Mouse (Mus musculus) heart, postnatal 0 days (tissue): ENCODE results near the gene Parva. TPM values are rescaled to one million over a fixed set of nuclear protein-coding genes. Genes with fewer than 3 reads are reported as not detected.
A peak's percentile ranks its signal among the peaks of the same experiment; 100 is the strongest.

Experiments
- ATAC-seq: fragments of 200-750 bp; cut with Nextera tagmentation; 2 replicates; pipeline ENCODE4 v1.8.0; 2017; ENCODE audit warnings: low read depth, moderate number of reproducible peaks, moderate library complexity; ENCODE audit not compliant: insufficient read depth
- DNase-seq: peaks from one replicate; pipeline ENCODE4 v3.0.0-alpha.2; 2016; ENCODE audit warnings: low spot score
- H3K27ac ChIP-seq: fragments of 300-500 bp; sonication (generic); 2 replicates; pipeline ENCODE4 v1.5.1; 2014; ENCODE audit warnings: low read depth, mild to moderate bottlenecking
- H3K27me3 ChIP-seq: fragments of 300-500 bp; sonication (generic); 2 replicates; pipeline ENCODE4 v1.6.1; 2014; ENCODE audit warnings: low read length, mixed read lengths; ENCODE audit not compliant: control insufficient read depth, insufficient read depth
- H3K36me3 ChIP-seq: fragments of 300-500 bp; sonication (generic); replicated peaks from 2 replicates; pipeline ENCODE4 v1.6.1; 2014; ENCODE audit warnings: low read length, mixed read lengths; ENCODE audit not compliant: control insufficient read depth, insufficient read depth
- H3K4me1 ChIP-seq: fragments of 300-500 bp; sonication (generic); 2 replicates; pipeline ENCODE4 v1.6.1; 2014; ENCODE audit warnings: antibody characterized with exemption; ENCODE audit not compliant: control insufficient read depth, insufficient read depth
- H3K4me2 ChIP-seq: fragments of 300-500 bp; sonication (generic); 2 replicates; pipeline ENCODE4 v1.6.1; 2014; ENCODE audit warnings: low read depth, mild to moderate bottlenecking, low read length, moderate library complexity
- H3K4me3 ChIP-seq: fragments of 300-500 bp; sonication (generic); 2 replicates; pipeline ENCODE4 v1.5.1; 2014; ENCODE audit warnings: low read depth, low read length
- H3K9ac ChIP-seq: fragments of 300-500 bp; sonication (generic); replicated peaks from 2 replicates; pipeline ENCODE4 v1.6.1; 2014; ENCODE audit warnings: low read depth, low read length, mixed read lengths
- H3K9me3 ChIP-seq: fragments of 300-500 bp; sonication (generic); replicated peaks from 2 replicates; pipeline ENCODE4 v1.6.1; 2016; ENCODE audit warnings: low read length; ENCODE audit not compliant: control insufficient read depth
- CTCF ChIP-seq: IDR thresholded peaks from 2 replicates; pipeline ENCODE4 v1.5.1; 2016; ENCODE audit warnings: antibody characterized with exemption, control low read depth, low read depth
- EP300 ChIP-seq: IDR thresholded peaks from 2 replicates; pipeline ENCODE4 v1.6.1; 2016; ENCODE audit warnings: antibody characterized with exemption, low read depth
- WGBS: fragments of 180-500 bp; shearing (Covaris S2); extraction: QIAGEN DNeasy Blood & Tissue Kit; methylation state at CpG from one replicate; pipeline ENCODE4 v1.1.7; 2014; 5-methylcytosine and 5-hydroxymethylcytosine counted together
- polyA plus RNA-seq: library from polyadenylated mRNA; unstranded; fragments of >200 nt; fragmentation: Nextera tagmentation; extraction: Ambion mirVana; gene quantifications from 2 replicates; pipeline ENCODE4 v1.2.1, GENCODE M21; 2015
- total RNA-seq: library from RNA; depleted of rRNA; stranded (reverse); fragments of >200 nt; gene quantifications from 2 replicates; pipeline ENCODE4 v1.2.3, GENCODE M21; 2014; ENCODE audit warnings: low replicate concordance

Gene Parva
- total and polyA plus RNA-seq, 2 experiments from 2014 or later, result 39.7 to 53.0 TPM

- Histone ChIP-seq H3K9me3 (no peaks in the 10 kb centered on the region), H3K9ac (no peak overlapping the region), H3K4me1 (peaks cover 30% of the 10 kb centered on the region), H3K27ac (no peak overlapping the region), H3K4me3 (no peak overlapping the region), H3K36me3 (no peaks in the 10 kb centered on the region), H3K4me2 (no peak overlapping the region), H3K27me3 (no peaks in the 10 kb centered on the region)
- TF ChIP-seq CTCF, result no peak
- no peak for TF ChIP-seq EP300
- DNase-seq (no peak), ATAC-seq (no peak)
- WGBS, result 71% methylated on average over 9 of the region's 9 CpGs
Observed at GRCm38 (mm10) chr7:112472708-112473281, 45.5 kb downstream of the Parva start.

GRCm38 (mm10) chr7:112473649-112474435, 46.5 kb downstream of the Parva start:
- TF ChIP-seq CTCF (0 out of 2 replicates have a peak, but pooled peaks have one; percentile 12), EP300 (no peak)
- Histone ChIP-seq H3K27me3 (no peaks in the 10 kb centered on the region), H3K4me3 (no peak overlapping the region), H3K9me3 (no peaks in the 10 kb centered on the region), H3K36me3 (no peaks in the 10 kb centered on the region), H3K4me2 (no peak overlapping the region), H3K4me1 (peaks cover 30% of the 10 kb centered on the region), H3K9ac (no peak overlapping the region), H3K27ac (no peak overlapping the region)
- ATAC-seq (peak; percentile 45), DNase-seq (no peak)
- WGBS, result 40% methylated on average over 14 of the region's 14 CpGs

- no peaks in the 10 kb centered on the region for H3K36me3 ChIP-seq
- DNase-seq (peak; percentile 59), ATAC-seq (peak; percentile 68)
- H3K27ac ChIP-seq, result peak overlapping the region; percentile 64
- 33% methylated on average over 6 of the region's 6 CpGs for WGBS
- H3K4me2 ChIP-seq, result no peak overlapping the region
- no peak overlapping the region for H3K9ac ChIP-seq
- H3K9me3 ChIP-seq, result no peaks in the 10 kb centered on the region
- no peak overlapping the region for H3K4me3 ChIP-seq
- H3K4me1 ChIP-seq, result peaks cover 35% of the 10 kb centered on the region
- no peaks in the 10 kb centered on the region for H3K27me3 ChIP-seq
- TF ChIP-seq CTCF (no peak), EP300 (no peak)
Observed at GRCm38 (mm10) chr7:112479116-112479515, 51.8 kb downstream of the Parva start.

- H3K9me3 ChIP-seq, result no peaks in the 10 kb centered on the region
- H3K4me3 ChIP-seq, result no peak overlapping the region
- H3K27me3 ChIP-seq, result no peaks in the 10 kb centered on the region
- H3K4me2 ChIP-seq, result no peak overlapping the region
- DNase-seq (no peak), ATAC-seq (0 out of 2 replicates have a peak, but pooled peaks have one; percentile 17)
- WGBS, result 72% methylated on average over 1 of the region's 1 CpGs
- TF ChIP-seq EP300, result no peak
- no peak for TF ChIP-seq CTCF
- no peaks in the 10 kb centered on the region for H3K36me3 ChIP-seq
- H3K4me1 ChIP-seq, result peaks cover 35% of the 10 kb centered on the region
- H3K9ac ChIP-seq, result no peak overlapping the region
- H3K27ac ChIP-seq, result no peak overlapping the region
Observed at GRCm38 (mm10) chr7:112481031-112481430, 53.7 kb downstream of the Parva start.

- Histone ChIP-seq H3K4me2 (no peak overlapping the region), H3K36me3 (no peaks in the 10 kb centered on the region), H3K9me3 (no peaks in the 10 kb centered on the region), H3K27me3 (no peaks in the 10 kb centered on the region), H3K27ac (peak overlapping the region; percentile 51; the same call in 1 of the 2 replicates), H3K9ac (no peak overlapping the region), H3K4me3 (no peak overlapping the region), H3K4me1 (peaks cover 35% of the 10 kb centered on the region)
- whole genome bisulfite sequencing, result 87% methylated on average over 7 of the region's 7 CpGs
- TF ChIP-seq CTCF, result no peak
- no peak for TF ChIP-seq EP300
- DNase-seq (no peak), ATAC-seq (no peak)
Observed at GRCm38 (mm10) chr7:112482572-112482971, 55.3 kb downstream of the Parva start.
